Mouse (Mus musculus): ENCODE measurements around the gene Gm17571.

- TF ChIP-seq CTCF (IDR thresholded peaks at IDR 0.05; ENCODE audit: insufficient read depth, low read depth, low read length) (no peak), POLR2A (IDR thresholded peaks at IDR 0.05; ENCODE audit: insufficient read depth, low read depth, low read length) (no peak)
Observed at GRCm38 (mm10) chr9:13442012-13442735, 4.4 kb downstream of the Gm17571 start.

Data from olfactory bulb, adult 2 months (tissue).